Mouse (Mus musculus): ENCODE measurements around the gene Stpg4. TPM values are rescaled to one million over a fixed set of nuclear protein-coding genes. Genes with fewer than 3 reads are reported as not detected.

Gene Stpg4
- polyA plus RNA-seq, 1 experiment: 0.21 TPM

DNA sequence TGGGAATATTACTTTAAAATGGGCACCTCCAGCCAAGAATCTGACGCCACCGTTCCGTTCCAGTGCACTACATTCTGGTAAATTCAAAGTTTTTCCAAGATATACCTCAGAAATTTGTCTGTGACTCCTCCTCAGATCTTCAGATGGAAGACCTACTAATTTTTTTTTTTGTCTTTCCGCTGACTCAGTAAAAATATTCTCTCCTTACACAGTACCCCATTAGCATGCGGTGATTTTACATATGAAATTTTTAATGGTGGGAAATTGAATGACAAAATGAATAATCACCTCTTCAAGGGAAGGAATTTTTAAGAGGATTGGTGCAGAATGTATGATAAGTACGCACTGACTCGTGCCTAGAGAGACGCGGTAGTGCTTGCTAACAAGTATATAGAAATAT, 20.8 kb upstream of the Stpg4 start:
- no peak for DNase-seq (ENCODE audit: low read depth in 1 of 2, low spot score in 2 of 2)
- 82% methylated on average over 9 of the region's 9 CpGs for WGBS
- Histone ChIP-seq H3K36me3 (ENCODE audit: control insufficient read depth, insufficient read depth, low read length) (no peaks in the 10 kb centered on the region), H3K4me1 (ENCODE audit: control insufficient read depth, insufficient read depth, insufficient read length) (peaks cover 2% of the 10 kb centered on the region), H3K4me3 (ENCODE audit: extremely low read depth, insufficient read depth, insufficient read length) (no peak overlapping the region), H3K27me3 (ENCODE audit: control insufficient read depth, insufficient read depth, low read length) (no peaks in the 10 kb centered on the region), H3K27ac (ENCODE audit: insufficient read depth, low read length) (no peak overlapping the region)
- no peak for TF ChIP-seq POLR2A (IDR thresholded peaks at IDR 0.05; ENCODE audit: low read depth, low read length)
- no peak for TF ChIP-seq CTCF (IDR thresholded peaks at IDR 0.05; ENCODE audit: extremely low read depth, insufficient read depth, insufficient read length, insufficient replicate concordance)

DNA sequence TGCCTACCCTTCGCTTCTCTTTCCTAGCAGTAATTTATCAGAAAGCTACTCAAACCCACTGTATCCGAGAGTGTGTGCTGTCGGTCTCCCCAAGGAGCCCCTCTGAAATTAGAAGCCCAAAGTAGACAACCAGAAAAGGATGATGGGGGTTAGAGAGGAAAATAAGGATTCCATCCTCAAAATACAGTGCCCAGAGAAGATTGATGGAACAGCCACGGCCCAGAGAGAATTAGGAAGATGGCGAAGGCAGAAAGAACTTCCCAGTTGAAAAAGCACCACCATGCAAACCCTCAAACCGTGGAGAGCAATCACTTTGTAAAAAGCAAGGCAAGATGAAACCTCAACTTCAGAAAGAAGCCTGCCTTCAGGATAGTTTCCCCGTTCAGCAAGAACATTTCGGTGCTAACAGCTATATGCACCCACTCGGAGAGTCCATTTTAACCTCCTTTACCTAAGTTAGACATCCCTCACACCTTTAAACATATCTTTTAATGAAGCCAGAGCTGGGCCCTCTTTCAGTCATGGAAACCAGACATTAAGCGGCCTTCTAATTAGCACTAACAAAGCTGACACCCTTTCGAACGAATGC, 20.2 kb upstream of the Stpg4 start:
- Histone ChIP-seq H3K36me3 (ENCODE audit: control insufficient read depth, insufficient read depth, low read length) (no peaks in the 10 kb centered on the region), H3K27me3 (ENCODE audit: control insufficient read depth, insufficient read depth, low read length) (no peaks in the 10 kb centered on the region), H3K27ac (ENCODE audit: insufficient read depth, low read length) (peak overlapping the region; percentile 40; the same call in 1 of the 2 replicates), H3K4me3 (ENCODE audit: extremely low read depth, insufficient read depth, insufficient read length) (peak overlapping the region; percentile 81), H3K4me1 (ENCODE audit: control insufficient read depth, insufficient read depth, insufficient read length) (peaks cover 2% of the 10 kb centered on the region)
- WGBS: 52% methylated on average over 12 of the region's 12 CpGs
- DNase-seq (ENCODE audit: low read depth in 1 of 2, low spot score in 2 of 2): no peak
- no peak for TF ChIP-seq POLR2A (IDR thresholded peaks at IDR 0.05; ENCODE audit: low read depth, low read length)
- TF ChIP-seq CTCF (IDR thresholded peaks at IDR 0.05; ENCODE audit: extremely low read depth, insufficient read depth, insufficient read length, insufficient replicate concordance): no peak

GRCm38 (mm10) chr17:87446767-87447611, 19.4 kb upstream of the Stpg4 start, which contains the start of gene Calm2:
Gene Calm2, minus strand, starts transcription at chr17:87446935.
- DNase-seq (ENCODE audit: low read depth in 1 of 2, low spot score in 2 of 2): peak; percentile 97
- WGBS: under 1% methylated on average over 68 of the region's 69 CpGs
- H3K27me3 ChIP-seq (ENCODE audit: control insufficient read depth, insufficient read depth, low read length): no peaks in the 10 kb centered on the region

DNA sequence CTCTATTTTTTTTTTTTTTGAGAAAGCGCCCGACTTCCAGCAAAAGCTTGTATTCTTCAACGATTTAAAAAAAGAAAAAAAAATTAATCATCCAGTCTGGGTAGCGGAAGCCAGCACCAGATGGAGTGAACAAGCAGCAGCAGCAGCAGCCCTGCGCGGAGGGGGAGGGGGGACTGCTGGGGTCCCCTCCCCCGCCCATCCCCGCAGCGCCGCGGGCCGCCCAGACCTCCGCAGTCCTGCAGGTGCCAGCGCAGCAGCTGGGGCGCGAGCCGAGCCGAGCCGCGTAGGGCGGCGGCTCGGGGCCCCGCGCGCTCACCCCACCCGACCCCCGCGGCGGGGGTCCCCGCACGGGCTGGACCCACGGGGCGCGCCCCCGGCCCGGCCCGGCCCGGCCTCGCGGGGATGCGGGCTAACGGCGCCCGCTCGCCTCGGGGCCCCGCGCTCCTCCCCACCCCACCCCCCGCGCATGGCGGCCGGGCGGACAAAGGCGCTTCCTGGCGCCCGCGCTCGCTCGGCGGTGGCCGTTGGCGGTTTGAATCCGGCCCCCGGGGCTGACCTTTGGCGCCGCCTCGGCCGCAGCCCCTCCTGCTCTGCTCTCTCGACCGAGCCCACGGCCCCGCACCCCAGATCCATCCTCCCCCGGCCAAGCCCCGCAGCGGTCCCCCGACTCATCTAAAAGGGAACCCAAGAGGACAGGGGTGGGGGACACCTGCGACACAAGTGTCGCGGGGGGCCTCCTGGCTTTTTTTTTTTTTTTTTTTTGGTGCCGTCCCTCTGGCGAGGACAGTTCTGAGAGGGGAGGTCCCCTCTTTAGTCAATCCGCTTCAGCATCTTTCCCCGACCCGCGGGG, 18.6 kb upstream of the Stpg4 start:
- DNase-seq (ENCODE audit: low read depth in 1 of 2, low spot score in 2 of 2): peak in 1 of 2 experiments; percentile 64
- Histone ChIP-seq H3K27ac (ENCODE audit: insufficient read depth, low read length) (peak overlapping the region; percentile 94), H3K4me3 (ENCODE audit: extremely low read depth, insufficient read depth, insufficient read length) (peak overlapping the region; percentile 81), H3K27me3 (ENCODE audit: control insufficient read depth, insufficient read depth, low read length) (no peaks in the 10 kb centered on the region), H3K4me1 (ENCODE audit: control insufficient read depth, insufficient read depth, insufficient read length) (peaks cover 2% of the 10 kb centered on the region), H3K36me3 (ENCODE audit: control insufficient read depth, insufficient read depth, low read length) (peaks cover 3% of the 10 kb centered on the region)
- TF ChIP-seq CTCF (IDR thresholded peaks at IDR 0.05; ENCODE audit: extremely low read depth, insufficient read depth, insufficient read length, insufficient replicate concordance) (no peak), POLR2A (IDR thresholded peaks at IDR 0.05; ENCODE audit: low read depth, low read length) (no peak)
- 1% methylated on average over 73 of the region's 86 CpGs for WGBS

More at GRCm38 (mm10) chr17:87446767-87447611, 19.4 kb upstream of the Stpg4 start, which contains the start of gene Calm2:
- TF ChIP-seq POLR2A (IDR thresholded peaks at IDR 0.05; ENCODE audit: low read depth, low read length) (peak; percentile 100), CTCF (IDR thresholded peaks at IDR 0.05; ENCODE audit: extremely low read depth, insufficient read depth, insufficient read length, insufficient replicate concordance) (no peak)
- H3K4me1 ChIP-seq (ENCODE audit: control insufficient read depth, insufficient read depth, insufficient read length): peaks cover 2% of the 10 kb centered on the region
- H3K27ac ChIP-seq (ENCODE audit: insufficient read depth, low read length): peak within 1 kb of the TSS; percentile 97
- no peaks in the 10 kb centered on the region for H3K36me3 ChIP-seq (ENCODE audit: control insufficient read depth, insufficient read depth, low read length)
- H3K4me3 ChIP-seq (ENCODE audit: extremely low read depth, insufficient read depth, insufficient read length): peak within 1 kb of the TSS; percentile 81

DNA sequence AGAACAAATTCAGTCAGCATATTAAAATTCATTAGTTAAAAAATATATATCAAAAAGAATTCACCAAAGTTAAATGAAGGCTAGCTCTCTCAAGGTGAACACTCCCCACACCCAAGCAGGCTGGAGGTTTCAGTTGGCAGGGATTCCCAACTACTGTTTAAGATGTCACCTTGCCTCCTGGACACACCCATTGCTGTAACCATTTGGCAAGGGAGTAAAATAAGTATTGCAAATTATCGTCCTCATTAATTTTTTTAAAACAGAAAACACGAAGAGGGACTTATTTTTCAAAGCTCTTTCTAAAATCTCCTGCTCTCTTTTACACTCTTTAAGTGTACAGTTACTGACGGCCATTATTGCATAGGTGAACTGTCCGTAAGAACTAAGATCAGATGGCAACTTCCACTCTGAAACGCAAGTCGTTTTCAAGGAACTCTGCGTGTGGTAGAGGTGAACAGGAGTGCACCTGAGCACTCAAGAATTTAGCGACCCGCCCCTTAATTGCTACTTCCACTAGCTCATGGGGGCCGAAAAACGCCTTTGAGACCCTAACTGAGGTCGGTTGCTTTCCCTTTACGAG, 17.9 kb upstream of the Stpg4 start:
- WGBS: 1% methylated on average over 13 of the region's 13 CpGs
- Histone ChIP-seq H3K27ac (ENCODE audit: insufficient read depth, low read length) (peak overlapping the region; percentile 94; the same call in 1 of the 2 replicates), H3K4me1 (ENCODE audit: control insufficient read depth, insufficient read depth, insufficient read length) (peaks cover 2% of the 10 kb centered on the region), H3K4me3 (ENCODE audit: extremely low read depth, insufficient read depth, insufficient read length) (peak overlapping the region; percentile 81), H3K27me3 (ENCODE audit: control insufficient read depth, insufficient read depth, low read length) (no peaks in the 10 kb centered on the region), H3K36me3 (ENCODE audit: control insufficient read depth, insufficient read depth, low read length) (peaks cover 3% of the 10 kb centered on the region)
- TF ChIP-seq POLR2A (IDR thresholded peaks at IDR 0.05; ENCODE audit: low read depth, low read length) (no peak), CTCF (IDR thresholded peaks at IDR 0.05; ENCODE audit: extremely low read depth, insufficient read depth, insufficient read length, insufficient replicate concordance) (no peak)
- no peak for DNase-seq (ENCODE audit: low read depth in 1 of 2, low spot score in 2 of 2)

GRCm38 (mm10) chr17:87444763-87445162, 17.2 kb upstream of the Stpg4 start:
- Histone ChIP-seq H3K27me3 (ENCODE audit: control insufficient read depth, insufficient read depth, low read length) (no peaks in the 10 kb centered on the region), H3K4me1 (ENCODE audit: control insufficient read depth, insufficient read depth, insufficient read length) (peaks cover 2% of the 10 kb centered on the region), H3K27ac (ENCODE audit: insufficient read depth, low read length) (no peak overlapping the region), H3K36me3 (ENCODE audit: control insufficient read depth, insufficient read depth, low read length) (peaks cover 3% of the 10 kb centered on the region), H3K4me3 (ENCODE audit: extremely low read depth, insufficient read depth, insufficient read length) (no peak overlapping the region)
- DNase-seq (ENCODE audit: low read depth in 1 of 2, low spot score in 2 of 2): no peak
- WGBS: 25% methylated on average over 4 of the region's 4 CpGs
- TF ChIP-seq POLR2A (IDR thresholded peaks at IDR 0.05; ENCODE audit: low read depth, low read length) (no peak), CTCF (IDR thresholded peaks at IDR 0.05; ENCODE audit: extremely low read depth, insufficient read depth, insufficient read length, insufficient replicate concordance) (no peak)

All from spleen, adult 2 months (tissue).